Mouse (Mus musculus) cerebral cortex, adult 2 months (tissue): ENCODE measurements around the gene Btbd11.

Experiments used
- WGBS: fragments of 180-500 bp; shearing (Covaris S2); methylation state at CpG from one replicate; pipeline ENCODE4 v1.1.7; 2018; 5-methylcytosine and 5-hydroxymethylcytosine counted together

Btbd11 gene

DNA sequence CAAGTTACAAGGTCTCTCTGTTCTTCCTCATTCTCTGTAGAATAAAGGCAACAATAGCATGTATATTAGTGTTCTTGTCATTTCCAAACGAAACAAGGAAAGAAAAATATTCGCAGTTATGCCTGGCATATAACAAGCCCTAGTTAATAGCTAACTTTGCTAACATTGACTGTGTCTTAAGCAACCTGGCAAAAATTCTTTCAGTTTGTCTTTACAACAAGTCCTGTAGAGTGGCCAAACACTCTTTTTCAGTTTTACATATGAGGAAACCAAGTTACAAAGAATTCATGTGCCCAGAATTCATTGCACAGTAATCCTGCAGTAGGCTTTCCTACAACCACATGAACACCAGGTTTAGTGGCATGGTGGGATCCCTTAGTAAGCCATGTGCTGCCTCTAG lies 203.4 kb downstream of the Btbd11 start:
- 91% methylated on average over 2 of the region's 2 CpGs for WGBS

- 84% methylated on average over 2 of the region's 2 CpGs for WGBS
These were observed 204.7 kb downstream of the Btbd11 start for GRCm38 (mm10) chr10:85591296-85591695.

DNA sequence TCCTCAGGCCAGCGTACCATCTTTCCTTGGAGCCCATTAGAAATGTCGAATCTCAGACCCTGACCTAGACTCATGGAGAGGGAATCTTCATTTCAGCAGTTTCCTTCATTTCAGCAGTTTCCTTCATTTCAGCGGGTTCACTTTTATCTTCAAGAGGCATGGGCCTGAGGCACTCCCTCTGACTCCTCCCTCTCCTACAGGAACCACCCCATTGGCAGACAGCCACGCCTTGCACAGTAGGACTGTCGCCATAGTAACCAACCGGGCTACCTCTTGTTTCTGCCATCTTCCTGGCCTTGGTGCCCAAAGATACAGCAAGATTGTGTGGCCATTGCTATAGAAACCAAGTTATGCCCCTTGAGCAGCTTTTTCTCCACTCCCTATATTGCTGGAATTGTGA lies 205.4 kb downstream of the Btbd11 start:
- 49% methylated on average over 6 of the region's 6 CpGs for WGBS

GRCm38 (mm10) chr10:85596301-85596700 lies 209.7 kb downstream of the Btbd11 start:
- WGBS: 94% methylated on average over 5 of the region's 5 CpGs

GRCm38 (mm10) chr10:85598093-85598599 lies 211.5 kb downstream of the Btbd11 start:
- WGBS: 15% methylated on average over 9 of the region's 9 CpGs

DNA sequence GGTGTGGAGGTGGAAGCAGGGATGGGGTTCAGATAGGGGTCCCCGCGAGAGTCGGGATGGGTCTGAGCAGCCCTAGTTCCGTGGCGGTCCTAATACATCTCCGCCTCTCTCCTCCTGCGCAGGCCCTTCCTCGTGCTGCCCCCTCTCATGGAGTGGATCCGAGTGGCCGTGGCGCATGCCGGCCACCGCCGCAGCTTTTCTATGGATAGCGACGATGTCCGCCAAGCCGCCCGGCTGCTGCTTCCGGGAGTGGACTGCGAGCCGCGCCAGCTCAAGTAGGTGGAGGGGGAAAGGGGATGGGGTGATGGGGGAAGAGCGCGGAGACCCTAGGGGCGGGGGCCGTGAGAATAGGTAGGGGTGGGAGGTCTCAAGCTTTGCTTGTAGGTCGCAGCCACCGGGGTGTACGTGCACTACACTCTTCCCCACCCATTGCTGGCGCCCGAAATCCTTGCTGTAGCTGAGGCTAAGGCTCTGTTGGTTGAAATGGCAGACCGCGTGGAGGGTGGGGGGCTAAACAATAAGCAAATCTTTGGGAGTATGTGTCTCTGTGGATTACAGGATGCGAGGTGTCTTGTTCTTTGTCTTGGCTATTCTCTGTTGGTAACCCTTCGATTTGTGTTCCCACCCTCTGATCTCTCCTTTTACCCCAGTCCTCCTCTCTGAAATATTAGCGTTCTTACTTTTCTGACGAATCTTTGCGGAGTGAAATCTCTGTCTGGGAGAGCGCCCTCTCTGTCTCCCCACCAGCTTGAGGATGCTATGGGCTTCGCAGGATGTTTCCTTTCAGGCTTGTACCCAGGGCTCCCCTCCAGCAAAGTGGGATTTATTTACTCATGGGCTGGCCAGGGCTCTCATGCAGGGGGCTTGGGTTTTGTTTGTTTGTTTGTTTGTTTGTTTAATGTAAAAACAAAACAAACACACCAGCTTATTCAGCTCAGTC lies 212.3 kb downstream of the Btbd11 start:
- WGBS: 4% methylated on average over 37 of the region's 41 CpGs

DNA sequence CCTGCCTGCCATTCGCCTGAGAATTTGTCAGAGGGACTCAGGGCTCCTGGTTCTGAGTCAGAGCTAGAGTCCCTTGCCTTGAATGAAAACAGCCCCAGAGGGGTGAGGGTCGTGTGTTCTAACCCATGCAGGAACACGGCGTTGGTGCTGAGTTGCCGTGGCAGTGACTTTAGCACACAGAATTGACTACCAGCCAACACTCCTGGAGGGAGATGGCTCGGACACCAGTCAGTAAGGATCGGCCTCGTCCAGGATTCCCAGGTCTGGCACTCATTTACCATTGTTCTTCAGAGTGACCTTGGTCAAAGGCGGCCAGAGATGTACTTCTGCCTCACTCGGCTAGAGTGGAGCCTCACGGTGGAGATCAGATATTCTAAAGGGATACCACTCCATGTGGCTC lies 215.9 kb downstream of the Btbd11 start:
- WGBS: 85% methylated on average over 11 of the region's 11 CpGs

- WGBS: 69% methylated on average over 9 of the region's 9 CpGs
These were observed 217.9 kb downstream of the Btbd11 start for GRCm38 (mm10) chr10:85604556-85604955.

- WGBS: 29% methylated on average over 14 of the region's 14 CpGs
These were observed 222.1 kb downstream of the Btbd11 start for GRCm38 (mm10) chr10:85608550-85609278.

GRCm38 (mm10) chr10:85617080-85617479 lies 230.5 kb downstream of the Btbd11 start:
- 75% methylated on average over 8 of the region's 8 CpGs for WGBS

DNA sequence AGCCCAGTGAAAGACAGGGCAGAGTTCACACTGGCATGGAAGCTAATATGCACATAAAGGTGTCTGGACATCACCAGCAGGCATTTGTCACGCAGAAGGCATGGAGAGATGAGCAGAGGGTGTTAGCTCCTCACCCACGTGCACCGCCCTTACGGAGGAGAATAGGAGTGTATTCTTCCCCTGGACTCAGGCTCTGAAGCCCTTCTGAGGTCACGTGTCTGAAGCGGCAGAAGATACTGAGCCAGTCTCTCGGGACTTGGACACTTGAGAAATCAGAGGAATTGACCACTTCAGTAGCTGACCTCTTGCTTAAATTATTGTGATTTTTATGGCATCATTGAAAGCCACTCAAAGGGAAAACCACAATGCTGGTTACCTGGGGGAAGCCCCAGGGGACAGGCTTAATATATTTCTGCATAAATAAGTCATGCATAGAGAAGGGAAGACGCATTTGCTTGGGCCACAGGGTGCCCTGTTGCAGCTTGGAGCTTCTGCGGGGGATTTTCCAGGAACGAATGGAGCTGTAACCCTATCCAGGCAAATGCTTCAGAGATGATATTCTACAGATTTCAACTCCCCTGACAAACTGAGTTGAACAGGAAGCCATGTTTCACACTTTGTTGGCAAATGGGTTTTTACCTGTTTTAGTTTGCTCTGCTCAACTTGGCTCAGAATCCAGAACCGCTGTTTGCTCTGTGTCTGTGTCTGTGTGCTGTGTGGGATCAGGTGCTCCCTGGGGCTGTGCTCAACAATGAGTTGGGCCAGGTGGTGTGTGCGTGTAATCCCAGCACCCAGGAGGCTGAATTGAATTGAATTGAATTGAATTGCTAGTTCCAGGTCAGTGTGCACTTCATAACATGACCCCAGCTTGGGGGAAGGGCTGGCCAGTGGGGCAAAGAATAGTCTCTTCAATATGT lies 231.1 kb downstream of the Btbd11 start:
- 86% methylated on average over 12 of the region's 12 CpGs for WGBS

GRCm38 (mm10) chr10:85621067-85621466 lies 234.5 kb downstream of the Btbd11 start:
- 92% methylated on average over 6 of the region's 6 CpGs for WGBS

DNA sequence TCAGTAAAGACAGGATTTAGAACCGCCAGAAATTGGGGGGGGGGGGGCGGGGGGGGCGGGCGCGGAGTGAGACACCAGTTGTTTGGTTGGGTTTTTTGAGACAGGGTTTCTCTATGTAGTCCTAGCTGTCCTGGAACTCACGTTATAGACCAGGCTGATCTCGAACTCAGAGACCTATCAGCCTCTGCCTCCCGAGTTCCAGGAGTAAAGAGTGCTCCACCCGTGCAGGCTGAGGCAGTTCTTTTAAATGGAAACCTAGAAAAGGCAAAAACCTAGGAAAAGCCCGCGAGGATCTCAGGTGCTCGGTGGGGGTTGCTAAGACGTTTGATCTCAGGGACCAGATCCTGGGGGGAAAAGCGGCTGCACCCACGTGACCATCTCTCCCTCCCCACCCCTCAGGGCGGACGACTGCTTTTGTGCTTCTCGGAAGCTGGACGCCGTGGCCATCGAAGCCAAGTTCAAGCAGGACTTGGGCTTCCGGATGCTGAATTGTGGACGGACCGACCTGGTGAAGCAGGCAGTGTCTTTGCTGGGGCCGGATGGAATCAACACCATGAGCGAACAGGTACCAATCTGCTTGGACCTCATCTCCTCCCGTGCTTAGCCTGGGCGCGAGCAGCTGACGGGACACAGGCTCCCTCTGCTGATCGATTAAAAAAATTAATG lies 238.0 kb downstream of the Btbd11 start:
- WGBS: 3% methylated on average over 31 of the region's 31 CpGs

DNA sequence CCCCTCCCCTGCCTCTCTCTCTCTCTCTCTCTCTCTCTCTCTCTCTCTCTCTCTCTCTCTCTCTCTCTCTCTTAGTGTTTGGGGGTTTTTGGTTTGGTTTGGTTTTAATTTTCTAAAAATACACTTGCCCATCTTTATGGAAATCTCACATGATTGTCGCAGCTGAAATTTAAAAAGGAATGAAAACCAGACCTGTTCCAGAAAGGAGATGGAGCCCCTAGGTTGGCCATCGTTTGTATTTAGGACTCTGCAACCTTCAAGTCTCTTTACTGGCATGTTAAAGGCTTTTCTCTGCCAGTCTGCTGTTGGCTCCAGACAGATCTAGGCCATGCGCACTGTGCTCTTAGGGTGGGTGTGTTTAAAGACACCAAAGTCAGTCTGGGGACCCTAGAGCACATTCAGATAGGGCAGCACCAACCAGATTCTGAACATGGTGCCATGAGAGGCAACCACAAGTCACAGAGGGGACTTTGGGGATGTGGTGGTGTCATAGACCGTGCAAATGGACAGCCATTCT lies 238.6 kb downstream of the Btbd11 start:
- 37% methylated on average over 4 of the region's 4 CpGs for WGBS

GRCm38 (mm10) chr10:85632030-85632429 lies 245.4 kb downstream of the Btbd11 start:
- 93% methylated on average over 10 of the region's 10 CpGs for WGBS

GRCm38 (mm10) chr10:85633577-85633976 lies 247.0 kb downstream of the Btbd11 start:
- 90% methylated on average over 10 of the region's 10 CpGs for WGBS

DNA sequence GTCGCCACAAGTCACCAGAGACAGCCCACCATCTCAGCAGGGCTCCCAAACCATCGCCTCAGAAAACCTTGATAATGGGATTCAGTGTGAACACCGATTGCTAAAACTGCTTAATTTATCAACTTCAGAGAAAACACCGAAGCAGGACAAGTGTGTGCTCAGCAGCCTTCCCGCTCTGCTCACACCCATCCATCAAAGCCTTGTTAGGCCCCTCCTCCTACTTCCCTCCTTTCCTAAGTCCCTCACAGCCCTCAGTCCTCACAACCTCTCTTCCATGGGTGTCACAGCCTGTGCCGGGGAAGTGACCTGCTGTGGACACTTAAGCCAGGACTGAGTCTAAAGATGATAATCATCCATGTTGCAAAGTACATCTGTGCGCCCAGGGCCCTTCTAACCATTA lies 251.0 kb downstream of the Btbd11 start:
- WGBS: 80% methylated on average over 7 of the region's 7 CpGs

DNA sequence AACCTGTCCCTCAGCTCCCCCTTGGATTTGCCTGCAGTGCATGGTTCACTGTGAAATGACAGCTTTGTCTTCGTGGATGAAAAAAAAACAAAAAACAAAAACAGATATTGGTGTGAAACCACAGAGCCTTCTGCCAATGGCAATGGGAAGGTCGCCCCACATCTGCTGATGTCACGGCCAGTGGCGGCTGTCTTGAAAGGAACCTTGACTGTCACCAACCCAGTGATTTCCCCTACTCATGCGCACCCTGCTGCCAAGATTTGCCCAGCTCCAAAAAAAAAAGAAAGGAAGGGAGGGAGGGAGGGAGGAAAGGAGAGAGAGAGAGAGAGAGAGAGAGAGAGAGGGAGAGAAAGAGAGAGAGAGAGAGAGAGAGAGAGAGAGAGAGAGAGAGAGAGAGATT lies 251.5 kb downstream of the Btbd11 start:
- WGBS: 68% methylated on average over 5 of the region's 5 CpGs

DNA sequence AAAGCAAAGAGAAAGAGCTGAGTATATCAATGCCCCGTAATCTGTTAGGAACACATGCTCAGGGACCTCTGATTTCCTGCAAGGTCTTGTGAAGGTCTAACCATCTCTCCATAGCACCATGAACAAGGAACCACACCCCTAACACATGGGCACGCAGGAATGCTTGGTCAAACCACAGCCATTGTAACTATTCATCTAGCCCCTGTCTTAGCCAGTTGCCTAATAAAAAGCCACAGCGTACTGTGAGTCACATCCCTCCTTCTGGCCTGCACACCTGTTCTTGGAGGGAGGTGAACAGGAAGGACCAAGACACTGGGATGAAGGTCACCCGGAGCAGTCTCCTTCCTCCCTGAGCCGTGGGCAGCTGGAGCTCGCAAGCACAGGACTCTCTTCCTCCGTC lies 253.0 kb downstream of the Btbd11 start:
- 83% methylated on average over 7 of the region's 7 CpGs for WGBS

- 90% methylated on average over 8 of the region's 8 CpGs for WGBS
These were observed 253.8 kb downstream of the Btbd11 start for GRCm38 (mm10) chr10:85640408-85640807.

GRCm38 (mm10) chr10:85645346-85645745 lies 258.7 kb downstream of the Btbd11 start:
- WGBS: 86% methylated on average over 6 of the region's 6 CpGs
